27 mouse cellular contexts compared by ENCODE assay signal in the genomic region with DNA sequence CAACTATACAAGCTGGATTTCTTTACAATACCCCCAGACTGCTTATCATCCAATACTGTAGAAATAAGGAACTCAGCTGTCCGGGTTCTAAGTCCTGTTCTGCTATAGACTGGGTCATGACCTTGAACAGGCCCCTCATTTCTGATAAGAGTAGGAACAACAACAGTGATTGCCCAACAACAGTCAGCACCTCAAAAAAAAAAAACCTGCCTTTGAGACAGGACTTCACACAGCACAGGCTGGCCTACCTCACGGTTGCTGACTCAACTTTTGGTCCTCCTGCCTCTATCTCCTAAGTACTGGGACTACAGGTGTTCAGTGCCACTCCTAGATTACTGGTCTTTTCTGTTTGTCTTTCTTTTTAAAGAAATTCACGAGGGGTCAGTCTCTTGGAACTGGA. TPM values are rescaled to one million over a fixed set of nuclear protein-coding genes. Genes with fewer than 3 reads are reported as not detected.
DNase-seq lines count a peak whose midpoint lies in the region; ATAC-seq and TF ChIP-seq lines count a peak whose summit lies in the region.
"Had no signal": no experiment of that assay in that cellular context is flagged by ENCODE, and none has a peak within 500 bp of the region (broad histone marks: within the 10 kb centered on the region; RNA-seq: fewer than 3 reads in every experiment).

No protein-coding gene starts in this region.

- intact Hi-C loops in gastrocnemius, adult 2 months (cut with DNase I): no loop called here

- no peaks in the 10 kb centered on the region for H3K27me3 ChIP-seq in MEL (ENCODE audit: control insufficient read depth in 1 of 2, insufficient read depth in 2 of 2, low read length in 2 of 2)
- H3K27me3 ChIP-seq in liver, embryonic 15.5 days: no peaks in the 10 kb centered on the region
- H3K27me3 ChIP-seq in stomach, embryonic 15.5 days (replicated peaks): no peaks in the 10 kb centered on the region
- H3K27me3 ChIP-seq in cerebellum, adult 2 months (ENCODE audit: control insufficient read depth, insufficient read depth, low read length): no peaks in the 10 kb centered on the region
- H3K27me3 ChIP-seq: embryonic facial prominence, embryonic 12.5 days; hindbrain, embryonic 12.5 days; kidney, embryonic 15.5 days; megakaryocyte, embryonic 14.5 days; midbrain, embryonic 15.5 days had no signal

- no peak overlapping the region for H3K4me3 ChIP-seq in gastrocnemius, adult 2 months
- H3K4me3 ChIP-seq in MEL (ENCODE audit: control insufficient read depth in 1 of 2, insufficient read depth in 1 of 2, low read depth in 2 of 2, low read length in 2 of 2): no peak overlapping the region
- no peak overlapping the region for H3K4me3 ChIP-seq in liver, embryonic 15.5 days (replicated peaks)
- H3K4me3 ChIP-seq in stomach, embryonic 15.5 days (replicated peaks): no peak overlapping the region
- no peak overlapping the region for H3K4me3 ChIP-seq in cerebellum, adult 2 months (replicated peaks; ENCODE audit: insufficient read depth, low read depth, low read length)
- H3K4me3 ChIP-seq: embryonic facial prominence, embryonic 12.5 days; hindbrain, embryonic 12.5 days; kidney, embryonic 15.5 days; limb, embryonic 10.5 days; megakaryocyte, embryonic 14.5 days; midbrain, embryonic 15.5 days; myocyte had no signal

- H3K9ac ChIP-seq in MEL (ENCODE audit: control insufficient read depth, low read depth, low read length, poor library complexity, severe bottlenecking): no peak overlapping the region
- H3K9ac ChIP-seq in liver, embryonic 15.5 days: no peak overlapping the region
- no peak overlapping the region for H3K9ac ChIP-seq in stomach, embryonic 15.5 days
- H3K9ac ChIP-seq: embryonic facial prominence, embryonic 12.5 days; hindbrain, embryonic 12.5 days; kidney, embryonic 15.5 days; lung, embryonic 14.5 days; midbrain, embryonic 15.5 days had no signal

- no peak overlapping the region for H3K4me2 ChIP-seq in liver, embryonic 15.5 days
- H3K4me2 ChIP-seq in stomach, embryonic 15.5 days: no peak overlapping the region
- H3K4me2 ChIP-seq: embryonic facial prominence, embryonic 12.5 days; heart, embryonic 11.5 days; hindbrain, embryonic 12.5 days; kidney, embryonic 15.5 days; lung, embryonic 14.5 days; midbrain, embryonic 15.5 days had no signal

- peaks cover 9% of the 10 kb centered on the region for H3K79me2 ChIP-seq in MEL (ENCODE audit: control insufficient read depth, insufficient read depth, low read length, poor library complexity)

- no peak for TF ChIP-seq RAD21 in MEL (IDR thresholded peaks at IDR 0.05; ENCODE audit: low read depth, low read length)

- H3K27ac ChIP-seq in gastrocnemius, adult 2 months: 0 out of 2 replicates have a peak overlapping the region, but pooled peaks have one; percentile 16
- no peak overlapping the region for H3K27ac ChIP-seq in MEL (ENCODE audit: control insufficient read depth, low read depth, low read length)
- H3K27ac ChIP-seq in liver, embryonic 15.5 days (replicated peaks): peak overlapping the region; percentile 54; the same call in 1 of the 2 replicates
- no peak overlapping the region for H3K27ac ChIP-seq in stomach, embryonic 15.5 days
- no peak overlapping the region for H3K27ac ChIP-seq in cerebellum, adult 2 months (ENCODE audit: insufficient read depth, low read length)
- H3K27ac ChIP-seq: embryonic facial prominence, embryonic 12.5 days; hindbrain, embryonic 12.5 days; kidney, embryonic 15.5 days; limb, embryonic 10.5 days; midbrain, embryonic 15.5 days had no signal

- 0 out of 2 replicates have a peak, but pooled peaks have one; percentile 22 for ATAC-seq in liver, embryonic 15.5 days (ENCODE audit: insufficient read depth)
- peak; percentile 68 for ATAC-seq in stomach, embryonic 15.5 days (ENCODE audit: insufficient read depth, low FRiP score, low read depth)
- no peak for ATAC-seq in cerebellum, adult (ENCODE audit: insufficient number of reproducible peaks, low FRiP score, low TSS enrichment)
- ATAC-seq: CD4-positive, CD25-positive, alpha-beta regulatory T cell, adult 4 months; forebrain, embryonic 14.5 days; inflammation-experienced regulatory T-cells, adult 6 months; midbrain, embryonic 15.5 days had no signal

- TF ChIP-seq CTCF in gastrocnemius, adult 2 months (IDR thresholded peaks at IDR 0.05): no peak
- no peak for TF ChIP-seq CTCF in MEL (IDR thresholded peaks at IDR 0.05 in 2 of 3, conservative IDR thresholded peaks at IDR 0.05 in 1 of 3; ENCODE audit: control insufficient read depth in 1 of 3, insufficient read depth in 1 of 3, low read depth in 2 of 3, low read length in 3 of 3, poor library complexity in 1 of 3, severe bottlenecking in 1 of 3)
- no peak for TF ChIP-seq CTCF in cerebellum, adult 2 months (IDR thresholded peaks at IDR 0.05; ENCODE audit: borderline replicate concordance, insufficient read depth, low read depth, low read length)

- TF ChIP-seq EP300 in MEL (IDR thresholded peaks at IDR 0.05; ENCODE audit: low read depth in 1 of 2, low read length in 2 of 2): peak in 1 of 2 experiments; percentile 27; a peak in 1 of 4 replicates

- peaks cover 0 to 1% of the 10 kb centered on the region in 2 experiments; a peak in 1 of 4 replicates for H3K4me1 ChIP-seq in MEL (ENCODE audit: control insufficient read depth in 1 of 2, insufficient read depth in 2 of 2, low read length in 2 of 2)
- H3K4me1 ChIP-seq in liver, embryonic 15.5 days (replicated peaks): peaks cover 57% of the 10 kb centered on the region
- H3K4me1 ChIP-seq in stomach, embryonic 15.5 days: no peaks in the 10 kb centered on the region
- peaks cover 16% of the 10 kb centered on the region for H3K4me1 ChIP-seq in cerebellum, adult 2 months (ENCODE audit: control insufficient read depth, insufficient read depth, low read length)
- H3K4me1 ChIP-seq: embryonic facial prominence, embryonic 12.5 days; hindbrain, embryonic 12.5 days; limb, embryonic 10.5 days; midbrain, embryonic 15.5 days had no signal

- DNase-seq in gastrocnemius, adult 2 months: no peak
- DNase-seq in gastrocnemius, postnatal 25 days: no peak
- DNase-seq in MEL (ENCODE audit: low read depth, low spot score): peak; percentile 25
- no peak for DNase-seq in cerebellum, adult 2 months
- no peak for DNase-seq in c-Kit-positive CD71-positive TER-119-positive erythroid progenitor cells, embryonic 14.5 days (ENCODE audit: low spot score)
- DNase-seq: adrenal gland, postnatal 25 days; cerebellum, adult 8-10 months; heart, postnatal 10 days; kidney, postnatal 4 days; layer of hippocampus, adult 9-11 months; lung, embryonic 14.5 days; right cerebral cortex, postnatal 25 days; thymus, postnatal 25 days had no signal

- H3K9me3 ChIP-seq in MEL (replicated peaks; ENCODE audit: insufficient read depth, low read length): no peaks in the 10 kb centered on the region
- H3K9me3 ChIP-seq in liver, embryonic 15.5 days (replicated peaks): no peaks in the 10 kb centered on the region
- H3K9me3 ChIP-seq in stomach, embryonic 15.5 days: no peaks in the 10 kb centered on the region
- H3K9me3 ChIP-seq: embryonic facial prominence, embryonic 12.5 days; hindbrain, embryonic 12.5 days; kidney, embryonic 15.5 days; limb, embryonic 10.5 days; megakaryocyte, embryonic 14.5 days; midbrain, embryonic 15.5 days had no signal

- WGBS in liver, embryonic 15.5 days (ENCODE audit: insufficient replicate concordance): 30% methylated on average over 3 of the region's 3 CpGs
- 58% methylated on average over 3 of the region's 3 CpGs for WGBS in stomach, embryonic 15.5 days
- WGBS in cerebellum, adult 2 months: 81% methylated on average over 3 of the region's 3 CpGs

- no peak for TF ChIP-seq POLR2A in MEL (IDR thresholded peaks at IDR 0.05; ENCODE audit: control insufficient read depth in 1 of 2, insufficient read depth in 1 of 2, low read depth in 1 of 2, low read length in 2 of 2, poor library complexity in 1 of 2)
- no peak for TF ChIP-seq POLR2A in cerebellum, adult 2 months (IDR thresholded peaks at IDR 0.05; ENCODE audit: borderline replicate concordance, insufficient read depth, low read length)

- H3K36me3 ChIP-seq in MEL (ENCODE audit: control insufficient read depth in 1 of 2, insufficient read depth in 2 of 2, low read length in 2 of 2): peaks cover 14 to 57% of the 10 kb centered on the region in 2 experiments
- H3K36me3 ChIP-seq in liver, embryonic 15.5 days (replicated peaks): peaks cover 94% of the 10 kb centered on the region
- peaks cover 41% of the 10 kb centered on the region for H3K36me3 ChIP-seq in stomach, embryonic 15.5 days

TF ChIP-seq in MEL, 35 proteins besides CTCF, POLR2A, EP300 and RAD21:
- TF ChIP-seq GATA1 (IDR thresholded peaks at IDR 0.05; ENCODE audit: low read depth, low read length) (peak; percentile 27; the same call in 1 of the 2 replicates), NRF1 (IDR thresholded peaks at IDR 0.05; ENCODE audit: insufficient read depth, low read depth, low read length, poor library complexity, severe bottlenecking) (no peak), SIN3A (IDR thresholded peaks at IDR 0.05; ENCODE audit: low read length) (0 out of 2 replicates have a peak, but pooled peaks have one; percentile 17), ZNF384 (IDR thresholded peaks at IDR 0.05; ENCODE audit: low read depth, low read length) (peak; percentile 37; the same call in 1 of the 2 replicates)

RNA-seq across cellular contexts. Expression of a gene that starts 13.2 kb away (rescaled TPM):
- total RNA-seq in gastrocnemius, adult 2 months (2021): 10 to 100 TPM; 40.4 to 43.8 TPM
- total RNA-seq in gastrocnemius, postnatal 25 days (2021): 10 to 100 TPM; 24.5 to 26.8 TPM
- 44.9 and 48.2 TPM in 2 replicates for total RNA-seq in MEL (2012; rRNA removed)
- polyA plus RNA-seq in MEL (2012; ENCODE audit: insufficient read depth in 1 of 2, insufficient read length in 2 of 2, low read depth in 1 of 2, low replicate concordance in 2 of 2, missing spikeins in 1 of 2): 100 to 1,000 TPM; 164 to 356 TPM
- polyA plus RNA-seq in liver, embryonic 15.5 days (2015; fragmentation: Nextera tagmentation; extraction: Ambion mirVana): 6.4 and 6.7 TPM in 2 replicates
- polyA plus RNA-seq in stomach, embryonic 15.5 days (2015; fragmentation: Nextera tagmentation; extraction: Ambion mirVana): 12.9 and 13.0 TPM in 2 replicates
- polyA plus RNA-seq in cerebellum, adult 2 months (2012; rRNA removed): 90.7 and 93.6 TPM in 2 replicates

Comparison
In these comparisons a context has a peak if more than half of its experiments do, and no peak if none do; other contexts are left out.
1. H3K27ac ChIP-seq: peak in gastrocnemius, adult 2 months (single experiment) and liver, embryonic 15.5 days (single experiment); none in MEL (single experiment), stomach, embryonic 15.5 days (single experiment) and cerebellum, adult 2 months (single experiment).